Mouse (Mus musculus): ENCODE measurements around the gene Orc5.
"Not testable (repeated sequence)": the region's sequence is repeated elsewhere in the genome, so short reads cannot be mapped to it uniquely, and the experiment has no call there.

The Orc5 gene

GRCm38 (mm10) chr5:22508560-22508959, 41.7 kb downstream of the Orc5 start:
- no peak for DNase-seq (ENCODE audit: low read depth, low spot score)
- H3K27me3 ChIP-seq (ENCODE audit: control insufficient read depth, insufficient read depth, low read length, poor library complexity, severe bottlenecking), result no peaks in the 10 kb centered on the region

GRCm38 (mm10) chr5:22499437-22499836, 50.8 kb downstream of the Orc5 start:
- H3K27me3 ChIP-seq (ENCODE audit: control insufficient read depth, insufficient read depth, low read length, poor library complexity, severe bottlenecking), result no peaks in the 10 kb centered on the region
- no peak for DNase-seq (ENCODE audit: low read depth, low spot score)
- peaks cover 6% of the 10 kb centered on the region for H3K36me3 ChIP-seq (ENCODE audit: control insufficient read depth, insufficient read depth, low read length, poor library complexity, severe bottlenecking)

More at GRCm38 (mm10) chr5:22508560-22508959, 41.7 kb downstream of the Orc5 start:
- no peaks in the 10 kb centered on the region for H3K36me3 ChIP-seq (ENCODE audit: control insufficient read depth, insufficient read depth, low read length, poor library complexity, severe bottlenecking)

- no peaks in the 10 kb centered on the region; the same call in 1 of the 2 replicates for H3K36me3 ChIP-seq (ENCODE audit: control insufficient read depth, insufficient read depth, low read length, poor library complexity, severe bottlenecking)
- DNase-seq (ENCODE audit: low read depth, low spot score), result no peak
- H3K27me3 ChIP-seq (ENCODE audit: control insufficient read depth, insufficient read depth, low read length, poor library complexity, severe bottlenecking), result no peaks in the 10 kb centered on the region
Observed at GRCm38 (mm10) chr5:22491088-22491487, 59.1 kb downstream of the Orc5 start.

GRCm38 (mm10) chr5:22489091-22489490, 61.1 kb downstream of the Orc5 start:
- no peaks in the 10 kb centered on the region; the same call in none of the 2 replicates for H3K36me3 ChIP-seq (ENCODE audit: control insufficient read depth, insufficient read depth, low read length, poor library complexity, severe bottlenecking)
- DNase-seq (ENCODE audit: low read depth, low spot score), result peak; percentile 38
- H3K27me3 ChIP-seq (ENCODE audit: control insufficient read depth, insufficient read depth, low read length, poor library complexity, severe bottlenecking), result no peaks in the 10 kb centered on the region

GRCm38 (mm10) chr5:22486601-22487206, 63.5 kb downstream of the Orc5 start:
- no peak for DNase-seq (ENCODE audit: low read depth, low spot score)
- Histone ChIP-seq H3K36me3 (ENCODE audit: control insufficient read depth, insufficient read depth, low read length, poor library complexity, severe bottlenecking) (no peaks in the 10 kb centered on the region; the same call in none of the 2 replicates), H3K27me3 (ENCODE audit: control insufficient read depth, insufficient read depth, low read length, poor library complexity, severe bottlenecking) (no peaks in the 10 kb centered on the region)

- no peak for DNase-seq (ENCODE audit: low read depth, low spot score)
- Histone ChIP-seq H3K36me3 (ENCODE audit: control insufficient read depth, insufficient read depth, low read length, poor library complexity, severe bottlenecking) (no peaks in the 10 kb centered on the region; the same call in none of the 2 replicates), H3K27me3 (ENCODE audit: control insufficient read depth, insufficient read depth, low read length, poor library complexity, severe bottlenecking) (no peaks in the 10 kb centered on the region)
Observed at GRCm38 (mm10) chr5:22485764-22486163, 64.5 kb downstream of the Orc5 start.

GRCm38 (mm10) chr5:22482567-22482966, 67.7 kb downstream of the Orc5 start:
- no peaks in the 10 kb centered on the region; the same call in none of the 2 replicates for H3K36me3 ChIP-seq (ENCODE audit: control insufficient read depth, insufficient read depth, low read length, poor library complexity, severe bottlenecking)
- DNase-seq (ENCODE audit: low read depth, low spot score), result no peak
- H3K27me3 ChIP-seq (ENCODE audit: control insufficient read depth, insufficient read depth, low read length, poor library complexity, severe bottlenecking), result no peaks in the 10 kb centered on the region

GRCm38 (mm10) chr5:22472445-22472844, 77.8 kb downstream of the Orc5 start:
- not testable (repeated sequence) for H3K36me3 ChIP-seq (ENCODE audit: control insufficient read depth, insufficient read depth, low read length, poor library complexity, severe bottlenecking); H3K27me3 ChIP-seq (ENCODE audit: control insufficient read depth, insufficient read depth, low read length, poor library complexity, severe bottlenecking); DNase-seq (ENCODE audit: low read depth, low spot score)

GRCm38 (mm10) chr5:22471243-22471642, 79.0 kb downstream of the Orc5 start:
- DNase-seq (ENCODE audit: low read depth, low spot score), result no peak
- H3K27me3 ChIP-seq (ENCODE audit: control insufficient read depth, insufficient read depth, low read length, poor library complexity, severe bottlenecking), result no peaks in the 10 kb centered on the region

GRCm38 (mm10) chr5:22452871-22453661, 97.2 kb downstream of the Orc5 start:
- Histone ChIP-seq H3K36me3 (ENCODE audit: control insufficient read depth, insufficient read depth, low read length, poor library complexity, severe bottlenecking) (no peaks in the 10 kb centered on the region), H3K27me3 (ENCODE audit: control insufficient read depth, insufficient read depth, low read length, poor library complexity, severe bottlenecking) (no peaks in the 10 kb centered on the region)
- DNase-seq (ENCODE audit: low read depth, low spot score), result no peak

More at GRCm38 (mm10) chr5:22471243-22471642, 79.0 kb downstream of the Orc5 start:
- no peaks in the 10 kb centered on the region for H3K36me3 ChIP-seq (ENCODE audit: control insufficient read depth, insufficient read depth, low read length, poor library complexity, severe bottlenecking)

- Histone ChIP-seq H3K36me3 (ENCODE audit: control insufficient read depth, insufficient read depth, low read length, poor library complexity, severe bottlenecking) (no peaks in the 10 kb centered on the region), H3K27me3 (ENCODE audit: control insufficient read depth, insufficient read depth, low read length, poor library complexity, severe bottlenecking) (no peaks in the 10 kb centered on the region)
- peak; percentile 5 for DNase-seq (ENCODE audit: low read depth, low spot score)
Observed at GRCm38 (mm10) chr5:22452452-22452851, 97.8 kb downstream of the Orc5 start.

GRCm38 (mm10) chr5:22451764-22452163, 98.5 kb downstream of the Orc5 start:
- Histone ChIP-seq H3K36me3 (ENCODE audit: control insufficient read depth, insufficient read depth, low read length, poor library complexity, severe bottlenecking) (no peaks in the 10 kb centered on the region), H3K27me3 (ENCODE audit: control insufficient read depth, insufficient read depth, low read length, poor library complexity, severe bottlenecking) (no peaks in the 10 kb centered on the region)
- no peak for DNase-seq (ENCODE audit: low read depth, low spot score)

GRCm38 (mm10) chr5:22449492-22449891, 100.7 kb downstream of the Orc5 start:
- Histone ChIP-seq H3K36me3 (ENCODE audit: control insufficient read depth, insufficient read depth, low read length, poor library complexity, severe bottlenecking) (no peaks in the 10 kb centered on the region), H3K27me3 (ENCODE audit: control insufficient read depth, insufficient read depth, low read length, poor library complexity, severe bottlenecking) (no peaks in the 10 kb centered on the region)
- DNase-seq (ENCODE audit: low read depth, low spot score), result no peak

Data from splenic B cell, adult 2 months (primary cell).